Mouse (Mus musculus) intestine, postnatal 0 days (tissue): Measurements from ENCODE around the gene Cfd. TPM values are rescaled to one million over a fixed set of nuclear protein-coding genes. Genes with fewer than 3 reads are reported as not detected.

Source experiments
- ATAC-seq: fragments of 200-750 bp; cut with Nextera tagmentation; 2 replicates; pipeline ENCODE4 v1.8.0; 2017; ENCODE audit warnings: mild to moderate bottlenecking, moderate TSS enrichment, moderate library complexity
- H3K27ac ChIP-seq: fragments of 300-500 bp; sonication (generic); 2 replicates; pipeline ENCODE4 v1.5.1; 2014; ENCODE audit warnings: mild to moderate bottlenecking, low read depth, low read length, moderate library complexity
- H3K27me3 ChIP-seq: fragments of 300-500 bp; sonication (generic); replicated peaks from 2 replicates; pipeline ENCODE4 v1.6.1; 2014; ENCODE audit warnings: low read length, mixed read lengths; ENCODE audit not compliant: control insufficient read depth, insufficient read depth
- H3K36me3 ChIP-seq: fragments of 300-500 bp; sonication (generic); 2 replicates; pipeline ENCODE4 v1.6.1; 2014; ENCODE audit warnings: mild to moderate bottlenecking, moderate library complexity; ENCODE audit not compliant: control insufficient read depth, insufficient read depth
- H3K4me1 ChIP-seq: fragments of 300-500 bp; sonication (generic); replicated peaks from 2 replicates; pipeline ENCODE4 v1.6.1; 2014; ENCODE audit warnings: antibody characterized with exemption, low read length, mixed read lengths; ENCODE audit not compliant: control insufficient read depth, insufficient read depth
- H3K4me2 ChIP-seq: fragments of 300-500 bp; sonication (generic); replicated peaks from 2 replicates; pipeline ENCODE4 v1.6.1; 2014; ENCODE audit warnings: low read depth, mild to moderate bottlenecking, moderate library complexity
- H3K4me3 ChIP-seq: fragments of 300-500 bp; sonication (generic); 2 replicates; pipeline ENCODE4 v1.5.1; 2014; ENCODE audit warnings: low read depth, low read length
- H3K9ac ChIP-seq: fragments of 300-500 bp; sonication (generic); 2 replicates; pipeline ENCODE4 v1.6.1; 2014; ENCODE audit warnings: mild to moderate bottlenecking, low read depth, low read length
- H3K9me3 ChIP-seq: fragments of 300-500 bp; sonication (generic); 2 replicates; pipeline ENCODE4 v1.6.1; 2016; ENCODE audit warnings: mixed run types; ENCODE audit not compliant: control insufficient read depth
- CTCF ChIP-seq: sonication (generic); IDR thresholded peaks from 2 replicates; pipeline ENCODE4 v1.5.1; 2016; ENCODE audit warnings: low read depth, mild to moderate bottlenecking, control low read depth, antibody characterized with exemption, moderate library complexity
- WGBS: fragments of 180-500 bp; shearing (Covaris S2); extraction: QIAGEN DNeasy Blood & Tissue Kit; methylation state at CpG from one replicate; pipeline ENCODE4 v1.1.7; 2014; 5-methylcytosine and 5-hydroxymethylcytosine counted together
- polyA plus RNA-seq: library from polyadenylated mRNA; unstranded; fragments of >200 nt; fragmentation: Nextera tagmentation; extraction: Ambion mirVana; gene quantifications from 2 replicates; pipeline ENCODE4 v1.2.1, GENCODE M21; 2015

Gene Cfd
- polyA plus RNA-seq, 1 experiment from 2014 or later = not detected

DNA sequence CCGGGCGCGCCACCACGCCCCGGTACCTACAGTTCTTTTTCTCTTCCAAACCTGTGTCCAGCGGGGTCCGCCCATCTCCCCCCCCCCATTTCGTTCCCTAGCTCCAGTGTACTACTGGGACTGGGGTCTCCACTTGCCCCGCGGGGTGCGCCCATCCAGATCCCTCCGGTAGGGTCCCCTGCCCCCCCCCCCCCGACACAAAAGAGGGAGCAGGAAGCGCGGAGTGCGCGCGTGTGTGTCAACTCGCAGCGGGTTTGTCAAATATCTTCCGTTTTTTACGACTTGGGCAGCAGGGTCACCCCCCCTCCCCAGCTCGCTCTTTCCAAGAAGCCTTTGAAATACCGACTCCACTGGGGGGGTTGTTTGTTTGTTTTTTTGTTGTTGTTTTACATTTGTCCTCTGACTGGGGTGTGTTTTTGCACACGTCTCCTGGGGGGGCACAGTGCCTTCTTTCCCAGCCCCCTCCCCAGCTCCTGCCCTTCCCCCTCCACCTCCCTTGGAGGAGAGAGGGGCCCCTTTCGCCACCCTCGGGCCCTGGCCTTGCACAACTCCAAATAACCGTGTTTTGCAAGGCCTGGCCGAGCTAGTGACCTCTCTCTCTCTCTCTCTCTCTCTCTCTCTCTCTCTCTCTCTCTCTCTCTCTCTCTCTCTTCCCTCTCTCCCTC lies 37.5 kb downstream of the Cfd start:
- H3K9ac ChIP-seq = peak overlapping the region; percentile 91
- peak overlapping the region; percentile 98 for H3K4me3 ChIP-seq
- no peak for TF ChIP-seq CTCF
- H3K27ac ChIP-seq = peak overlapping the region; percentile 92
- 0% methylated on average over 28 of the region's 29 CpGs for WGBS
- no peaks in the 10 kb centered on the region for H3K27me3 ChIP-seq
- H3K9me3 ChIP-seq = no peaks in the 10 kb centered on the region
- no peak for ATAC-seq
- H3K36me3 ChIP-seq = peaks cover 22% of the 10 kb centered on the region
- H3K4me2 ChIP-seq = peak overlapping the region; percentile 90
- peaks cover 10% of the 10 kb centered on the region; the same call in 1 of the 2 replicates for H3K4me1 ChIP-seq

DNA sequence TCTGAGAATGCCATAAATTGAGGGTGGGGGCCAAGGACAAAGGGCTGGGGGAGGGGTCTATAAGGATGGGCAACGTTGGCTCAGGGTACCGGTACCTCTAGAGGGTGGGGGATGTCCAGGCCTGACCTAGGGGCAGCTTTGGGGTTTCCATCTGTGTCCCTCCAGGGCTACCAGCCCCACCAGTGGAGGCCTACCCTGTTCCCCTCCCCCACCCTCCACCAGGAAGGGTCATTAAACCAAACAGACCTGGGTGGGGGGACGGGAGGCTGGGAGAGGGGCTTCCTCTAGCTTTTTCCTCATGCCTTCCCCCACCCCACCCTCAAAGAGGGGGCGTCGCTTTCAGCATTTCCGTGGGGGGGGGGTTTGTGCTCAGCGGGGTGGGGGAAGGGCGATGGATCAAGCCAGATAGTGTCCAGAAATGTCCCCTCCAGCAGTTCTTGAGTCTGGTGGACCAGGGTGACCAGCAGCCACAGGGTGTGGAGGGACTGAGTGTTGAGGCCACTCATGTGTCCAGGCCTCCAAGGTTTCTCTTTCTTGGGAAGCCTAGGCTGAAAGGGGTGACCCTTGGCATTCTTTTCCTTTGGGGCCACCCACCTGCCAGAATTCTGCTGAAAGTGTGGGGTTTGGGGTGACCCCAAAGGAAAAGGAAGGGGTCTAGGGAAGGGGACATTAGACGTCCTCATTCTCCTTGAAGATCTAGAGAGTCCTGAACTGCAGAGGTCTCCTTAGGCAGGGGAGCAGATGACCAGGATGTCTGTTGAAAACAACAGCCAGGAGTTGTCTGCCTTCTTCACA lies 38.5 kb downstream of the Cfd start:
- Histone ChIP-seq H3K9ac (peak overlapping the region; percentile 45), H3K27me3 (no peaks in the 10 kb centered on the region), H3K9me3 (no peaks in the 10 kb centered on the region), H3K4me3 (peak overlapping the region; percentile 98), H3K4me2 (peak overlapping the region; percentile 90), H3K27ac (peak overlapping the region; percentile 92), H3K36me3 (peaks cover 22% of the 10 kb centered on the region), H3K4me1 (peaks cover 18% of the 10 kb centered on the region)
- 22% methylated on average over 9 of the region's 9 CpGs for WGBS
- ATAC-seq = no peak
- TF ChIP-seq CTCF = no peak

DNA sequence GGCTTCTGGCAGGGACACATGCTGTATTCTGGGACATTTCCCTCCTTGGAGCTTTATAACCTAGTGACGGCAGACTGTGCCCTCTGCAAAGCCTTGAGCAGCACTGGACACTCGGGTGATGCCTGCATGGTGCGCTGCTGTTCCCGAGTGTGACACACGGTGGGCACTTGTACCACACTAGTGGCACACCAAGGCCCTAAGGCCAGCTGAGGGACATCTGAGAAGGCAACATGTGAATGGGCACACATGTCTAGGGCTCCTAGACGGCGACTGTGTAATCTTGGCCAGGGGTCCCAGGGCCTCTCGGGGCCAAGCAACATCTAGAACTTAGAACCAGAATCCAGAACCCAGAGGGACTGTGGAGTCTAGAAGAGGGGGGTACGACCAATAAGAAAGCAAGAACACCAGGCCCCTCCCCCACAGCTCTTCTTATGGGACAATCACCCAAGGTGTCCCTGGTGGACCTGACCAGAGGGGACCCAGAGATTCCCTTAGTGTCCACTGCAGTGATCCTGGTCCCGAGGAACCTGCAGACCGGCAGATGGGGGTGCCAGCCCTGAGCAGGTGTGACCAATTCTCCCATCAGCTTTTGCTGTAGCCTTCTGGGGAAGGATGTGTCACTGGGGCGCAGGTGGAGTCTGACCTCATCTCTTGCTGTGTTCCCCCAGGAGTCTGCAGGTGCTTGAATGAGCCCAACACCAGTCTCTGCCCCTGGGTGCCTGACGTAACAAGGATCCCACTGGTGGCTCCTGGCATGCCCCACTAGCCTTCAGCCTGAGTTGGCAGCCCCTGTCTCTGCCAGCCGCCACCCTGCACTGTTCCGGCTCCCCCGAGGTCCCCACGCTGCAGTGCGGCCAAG lies 39.5 kb downstream of the Cfd start:
- H3K4me2 ChIP-seq = peak overlapping the region; percentile 13
- ATAC-seq = no peak
- TF ChIP-seq CTCF = 0 out of 2 replicates have a peak, but pooled peaks have one; percentile 14

DNA sequence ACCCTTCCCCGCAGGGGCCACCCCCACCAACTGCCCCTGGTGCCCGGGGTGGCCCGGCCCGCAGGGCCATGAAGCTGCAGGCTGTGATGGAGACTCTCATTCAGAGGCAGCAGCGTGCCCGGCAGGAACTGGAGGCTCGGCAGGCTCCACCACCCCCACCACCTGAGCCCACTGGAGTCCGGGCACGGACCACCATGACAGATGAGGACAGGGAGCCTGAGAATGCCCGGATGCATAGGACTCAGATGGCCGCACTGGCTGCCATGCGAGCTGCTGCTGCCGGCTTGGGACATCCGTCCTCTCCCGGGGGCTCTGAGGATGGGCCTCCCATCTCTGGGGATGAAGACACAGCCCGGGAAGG lies 40.2 kb downstream of the Cfd start:
- Histone ChIP-seq H3K9ac (no peak overlapping the region), H3K9me3 (no peaks in the 10 kb centered on the region), H3K4me3 (no peak overlapping the region), H3K4me1 (peaks cover 18% of the 10 kb centered on the region), H3K4me2 (0 out of 2 replicates have a peak overlapping the region, but pooled peaks have one; percentile 13), H3K27me3 (no peaks in the 10 kb centered on the region), H3K27ac (no peak overlapping the region), H3K36me3 (peaks cover 31% of the 10 kb centered on the region)
- TF ChIP-seq CTCF = no peak
- ATAC-seq = no peak
- 90% methylated on average over 16 of the region's 16 CpGs for WGBS

More for the DNA sequence above, 39.5 kb downstream of the Cfd start:
- peak overlapping the region; percentile 4; the same call in 1 of the 2 replicates for H3K27ac ChIP-seq
- no peaks in the 10 kb centered on the region for H3K9me3 ChIP-seq
- peaks cover 24% of the 10 kb centered on the region for H3K36me3 ChIP-seq
- no peak overlapping the region for H3K9ac ChIP-seq
- H3K27me3 ChIP-seq = no peaks in the 10 kb centered on the region
- WGBS = 79% methylated on average over 18 of the region's 18 CpGs
- no peak overlapping the region for H3K4me3 ChIP-seq
- H3K4me1 ChIP-seq = peaks cover 18% of the 10 kb centered on the region

DNA sequence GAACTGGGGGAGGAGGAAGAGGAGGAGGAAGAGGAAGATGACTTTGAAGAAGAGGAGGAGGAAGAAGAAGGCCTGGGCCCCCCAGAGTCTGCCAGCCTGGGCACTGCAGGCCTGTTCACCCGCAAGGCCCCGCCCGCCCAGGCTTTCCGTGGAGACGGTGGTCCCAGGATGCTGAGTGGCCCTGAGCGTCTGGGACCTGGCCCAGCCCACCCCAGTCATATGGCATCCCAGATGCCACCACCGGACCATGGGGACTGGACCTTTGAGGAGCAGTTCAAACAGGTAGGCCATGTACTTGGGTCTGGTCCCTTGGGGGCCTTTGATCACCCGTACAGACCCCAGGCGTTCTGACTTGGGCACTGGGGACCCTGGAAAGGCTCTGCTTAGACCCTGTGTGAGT lies 41.1 kb downstream of the Cfd start:
- Histone ChIP-seq H3K4me1 (peaks cover 18% of the 10 kb centered on the region), H3K36me3 (peaks cover 32% of the 10 kb centered on the region), H3K27ac (no peak overlapping the region; the same call in 1 of the 2 replicates), H3K9me3 (no peaks in the 10 kb centered on the region), H3K9ac (no peak overlapping the region), H3K4me3 (no peak overlapping the region), H3K4me2 (peak overlapping the region; percentile 6; the same call in 1 of the 2 replicates), H3K27me3 (no peaks in the 10 kb centered on the region)
- TF ChIP-seq CTCF = no peak
- ATAC-seq = no peak
- WGBS = 69% methylated on average over 9 of the region's 9 CpGs
